Mouse (Mus musculus) stomach, postnatal 0 days (tissue): ENCODE results near the gene Avpi1.

Source experiments
- CTCF ChIP-seq: IDR thresholded peaks from 2 replicates; pipeline ENCODE4 v1.5.1; 2016; ENCODE audit warnings: antibody characterized with exemption, low read depth, mild to moderate bottlenecking, moderate library complexity
- EP300 ChIP-seq: optimal IDR thresholded peaks from 2 replicates; pipeline ENCODE3; 2016; ENCODE audit warnings: antibody characterized with exemption

GRCm38 (mm10) chr19:42157493-42158237 is 28.8 kb upstream of the Avpi1 start:
- no peak for TF ChIP-seq EP300
- TF ChIP-seq CTCF = no peak
